Mouse (Mus musculus) hindbrain, embryonic 10.5 days (tissue): Measurements from ENCODE around the gene E130114P18Rik. TPM values are rescaled to one million over a fixed set of nuclear protein-coding genes. Genes with fewer than 3 reads are reported as not detected.

ENCODE experiments used
- DNase-seq: peaks from one replicate; pipeline ENCODE4 v3.0.0-alpha.2; 2017; ENCODE audit warnings: low spot score
- H3K27ac ChIP-seq: fragments of 300-500 bp; sonication (generic); 2 replicates; pipeline ENCODE4 v1.5.1; 2016; ENCODE audit warnings: mild to moderate bottlenecking, moderate library complexity
- H3K27me3 ChIP-seq: fragments of 300-500 bp; sonication (generic); 2 replicates; pipeline ENCODE4 v1.6.1; 2016; ENCODE audit warnings: mild to moderate bottlenecking; ENCODE audit not compliant: poor library complexity, insufficient read depth, severe bottlenecking
- H3K36me3 ChIP-seq: fragments of 300-500 bp; sonication (generic); 2 replicates; pipeline ENCODE4 v1.6.1; 2016; ENCODE audit warnings: mild to moderate bottlenecking, moderate library complexity
- H3K4me1 ChIP-seq: fragments of 300-500 bp; sonication (generic); replicated peaks from 2 replicates; pipeline ENCODE4 v1.6.1; 2016; ENCODE audit warnings: mild to moderate bottlenecking
- H3K4me3 ChIP-seq: fragments of 300-500 bp; sonication (generic); 2 replicates; pipeline ENCODE4 v1.5.1; 2016; ENCODE audit warnings: mild to moderate bottlenecking, moderate library complexity
- H3K9me3 ChIP-seq: fragments of 300-500 bp; sonication (generic); 2 replicates; pipeline ENCODE4 v1.6.1; 2016; ENCODE audit warnings: mild to moderate bottlenecking, moderate library complexity
- WGBS: fragments of 180-500 bp; shearing (Covaris S2); methylation state at CpG from one replicate; pipeline ENCODE4 v1.1.7; 2016; 5-methylcytosine and 5-hydroxymethylcytosine counted together
- polyA plus RNA-seq: library from polyadenylated mRNA; unstranded; fragments of >200 nt; fragmentation: Nextera tagmentation; extraction: Ambion mirVana; gene quantifications from 2 replicates; pipeline ENCODE4 v1.2.1, GENCODE M21; 2016

The E130114P18Rik gene
- polyA plus RNA-seq, 1 experiment from 2014 or later: 18.4 TPM

- Histone ChIP-seq H3K27me3 (no peaks in the 10 kb centered on the region), H3K36me3 (no peaks in the 10 kb centered on the region), H3K9me3 (no peaks in the 10 kb centered on the region), H3K4me1 (peaks cover 27% of the 10 kb centered on the region), H3K4me3 (no peak overlapping the region), H3K27ac (peak overlapping the region; percentile 3)
- no peak for DNase-seq
- WGBS: 64% methylated on average over 8 of the region's 8 CpGs
These were observed 88.2 kb downstream of the E130114P18Rik start for GRCm38 (mm10) chr4:97689456-97690383.

- Histone ChIP-seq H3K36me3 (no peaks in the 10 kb centered on the region), H3K27ac (no peak overlapping the region), H3K4me3 (no peak overlapping the region), H3K27me3 (no peaks in the 10 kb centered on the region), H3K4me1 (peaks cover 27% of the 10 kb centered on the region), H3K9me3 (no peaks in the 10 kb centered on the region)
- WGBS: 81% methylated on average over 5 of the region's 5 CpGs
- no peak for DNase-seq
These were observed 91.9 kb downstream of the E130114P18Rik start for GRCm38 (mm10) chr4:97686020-97686419.

GRCm38 (mm10) chr4:97676579-97676937, 101.3 kb downstream of the E130114P18Rik start:
- no peaks in the 10 kb centered on the region for H3K36me3 ChIP-seq
- peaks cover 28% of the 10 kb centered on the region for H3K4me1 ChIP-seq
- H3K4me3 ChIP-seq: no peak overlapping the region
- no peaks in the 10 kb centered on the region for H3K9me3 ChIP-seq
- WGBS: 33% methylated on average over 2 of the region's 2 CpGs
- H3K27ac ChIP-seq: peak overlapping the region; percentile 40; the same call in 1 of the 2 replicates
- H3K27me3 ChIP-seq: peaks cover 4% of the 10 kb centered on the region; the same call in 1 of the 2 replicates
- DNase-seq: no peak

GRCm38 (mm10) chr4:97675741-97676578, 101.9 kb downstream of the E130114P18Rik start:
- 45% methylated on average over 16 of the region's 16 CpGs for WGBS
- DNase-seq: no peak
- Histone ChIP-seq H3K27ac (peak overlapping the region; percentile 66; the same call in 1 of the 2 replicates), H3K36me3 (no peaks in the 10 kb centered on the region), H3K4me3 (no peak overlapping the region), H3K4me1 (peaks cover 28% of the 10 kb centered on the region), H3K9me3 (no peaks in the 10 kb centered on the region), H3K27me3 (peaks cover 4% of the 10 kb centered on the region; the same call in 1 of the 2 replicates)

- H3K4me3 ChIP-seq: no peak overlapping the region
- H3K27me3 ChIP-seq: peaks cover 4% of the 10 kb centered on the region; the same call in 1 of the 2 replicates
- 73% methylated on average over 6 of the region's 6 CpGs for WGBS
- H3K9me3 ChIP-seq: no peaks in the 10 kb centered on the region
- no peaks in the 10 kb centered on the region for H3K36me3 ChIP-seq
- no peak for DNase-seq
- peaks cover 36% of the 10 kb centered on the region for H3K4me1 ChIP-seq
- H3K27ac ChIP-seq: no peak overlapping the region
These were observed 103.9 kb downstream of the E130114P18Rik start for GRCm38 (mm10) chr4:97673854-97674510.

- Histone ChIP-seq H3K4me3 (no peak overlapping the region), H3K4me1 (peaks cover 36% of the 10 kb centered on the region), H3K36me3 (no peaks in the 10 kb centered on the region), H3K27ac (no peak overlapping the region), H3K27me3 (no peaks in the 10 kb centered on the region), H3K9me3 (no peaks in the 10 kb centered on the region)
- DNase-seq: no peak
- 56% methylated on average over 5 of the region's 5 CpGs for WGBS
These were observed 105.4 kb downstream of the E130114P18Rik start for GRCm38 (mm10) chr4:97672501-97672900.

GRCm38 (mm10) chr4:97671911-97672310, 106.0 kb downstream of the E130114P18Rik start:
- Histone ChIP-seq H3K36me3 (no peaks in the 10 kb centered on the region), H3K27ac (no peak overlapping the region), H3K4me3 (no peak overlapping the region), H3K27me3 (no peaks in the 10 kb centered on the region), H3K9me3 (no peaks in the 10 kb centered on the region), H3K4me1 (peaks cover 35% of the 10 kb centered on the region)
- WGBS: 87% methylated on average over 4 of the region's 4 CpGs
- no peak for DNase-seq

GRCm38 (mm10) chr4:97670418-97670817, 107.5 kb downstream of the E130114P18Rik start:
- no peaks in the 10 kb centered on the region for H3K9me3 ChIP-seq
- DNase-seq: no peak
- H3K27ac ChIP-seq: no peak overlapping the region
- H3K27me3 ChIP-seq: no peaks in the 10 kb centered on the region
- H3K36me3 ChIP-seq: no peaks in the 10 kb centered on the region
- H3K4me1 ChIP-seq: peaks cover 22% of the 10 kb centered on the region
- H3K4me3 ChIP-seq: no peak overlapping the region

- H3K27me3 ChIP-seq: no peaks in the 10 kb centered on the region
- no peak overlapping the region for H3K4me3 ChIP-seq
- no peaks in the 10 kb centered on the region for H3K36me3 ChIP-seq
- DNase-seq: no peak
- WGBS: 67% methylated on average over 3 of the region's 3 CpGs
- H3K9me3 ChIP-seq: no peaks in the 10 kb centered on the region
- H3K4me1 ChIP-seq: peaks cover 26% of the 10 kb centered on the region
- no peak overlapping the region for H3K27ac ChIP-seq
These were observed 108.1 kb downstream of the E130114P18Rik start for GRCm38 (mm10) chr4:97669808-97670207.

GRCm38 (mm10) chr4:97665428-97665755, 112.5 kb downstream of the E130114P18Rik start:
- Histone ChIP-seq H3K27ac (peak overlapping the region; percentile 64), H3K36me3 (no peaks in the 10 kb centered on the region), H3K27me3 (no peaks in the 10 kb centered on the region), H3K4me1 (peaks cover 24% of the 10 kb centered on the region), H3K4me3 (no peak overlapping the region), H3K9me3 (no peaks in the 10 kb centered on the region)
- WGBS: 45% methylated on average over 7 of the region's 7 CpGs
- DNase-seq: no peak

- Histone ChIP-seq H3K9me3 (no peaks in the 10 kb centered on the region), H3K4me3 (no peak overlapping the region), H3K27ac (peak overlapping the region; percentile 64), H3K4me1 (peaks cover 22% of the 10 kb centered on the region), H3K36me3 (no peaks in the 10 kb centered on the region), H3K27me3 (no peaks in the 10 kb centered on the region)
- WGBS: 48% methylated on average over 7 of the region's 7 CpGs
- no peak for DNase-seq
These were observed 113.0 kb downstream of the E130114P18Rik start for GRCm38 (mm10) chr4:97664738-97665427.

- Histone ChIP-seq H3K9me3 (no peaks in the 10 kb centered on the region), H3K4me1 (peaks cover 16% of the 10 kb centered on the region), H3K4me3 (no peak overlapping the region), H3K36me3 (no peaks in the 10 kb centered on the region), H3K27ac (peak overlapping the region; percentile 40; the same call in 1 of the 2 replicates), H3K27me3 (no peaks in the 10 kb centered on the region)
- 83% methylated on average over 6 of the region's 6 CpGs for WGBS
- no peak for DNase-seq
These were observed 114.0 kb downstream of the E130114P18Rik start for GRCm38 (mm10) chr4:97663922-97664321.
